ENCODE assay signal across 8 mouse cellular contexts in the genomic region with DNA sequence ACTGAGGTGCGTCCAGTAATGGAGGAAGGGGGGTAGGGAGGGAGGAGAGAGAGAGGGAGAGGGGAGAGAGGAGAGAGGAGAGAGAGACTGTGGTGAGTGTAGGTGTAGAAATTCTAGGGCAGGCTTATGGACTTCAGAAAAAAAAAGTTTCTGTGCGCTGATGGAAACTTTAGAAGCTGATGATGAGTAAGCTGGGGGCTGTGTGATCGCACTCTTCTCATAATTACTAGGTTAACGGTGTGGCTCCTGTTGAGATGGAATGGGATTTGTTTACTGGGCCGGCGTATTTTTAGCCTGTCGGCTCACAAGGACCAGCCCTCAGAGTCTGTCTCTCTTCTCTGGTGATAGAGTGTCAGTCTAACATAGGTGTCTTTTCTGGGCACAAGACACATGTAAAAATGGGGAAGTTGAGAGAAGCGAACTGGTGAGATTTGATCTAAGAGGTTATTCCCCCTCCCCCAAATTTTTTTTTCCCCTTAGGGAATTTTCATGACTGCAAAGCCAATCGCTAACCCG. TPM values are rescaled to one million over a fixed set of nuclear protein-coding genes. Genes with fewer than 3 reads are reported as not detected.
DNase-seq lines count a peak whose midpoint lies in the region; ATAC-seq and TF ChIP-seq lines count a peak whose summit lies in the region.

No protein-coding gene starts in this region.

- no peaks in the 10 kb centered on the region for H3K27me3 ChIP-seq in midbrain, postnatal 0 days (ENCODE audit: insufficient read depth, low read length)

- peak overlapping the region; percentile 90; the same call in 1 of the 2 replicates for H3K9ac ChIP-seq in midbrain, postnatal 0 days (replicated peaks; ENCODE audit: low read length, poor library complexity, severe bottlenecking)

- H3K27ac ChIP-seq in midbrain, postnatal 0 days (ENCODE audit: low read depth, low read length): no peak overlapping the region

- intact Hi-C loops in gastrocnemius, postnatal 36 days (cut with DNase I): no loop called here

- 0 out of 2 replicates have a peak, but pooled peaks cover 5% of the 10 kb centered on the region for H3K4me1 ChIP-seq in midbrain, postnatal 0 days (ENCODE audit: insufficient read depth, low read length)

- peak; percentile 44 for ATAC-seq in CD4-positive, CD25-positive, alpha-beta regulatory T cell, adult 4 months
- peak; percentile 38 for ATAC-seq in erythroblast, adult 5-6 weeks (replicated peaks; ENCODE audit: low FRiP score, poor library complexity, severe bottlenecking)
- ATAC-seq in inflammation-experienced regulatory T-cells, adult 6 months: peak; percentile 56
- no peak for ATAC-seq in midbrain, postnatal 0 days (ENCODE audit: low FRiP score)

- no peaks in the 10 kb centered on the region for H3K36me3 ChIP-seq in midbrain, postnatal 0 days (ENCODE audit: insufficient read depth, low read length)

- no peaks in the 10 kb centered on the region for H3K9me3 ChIP-seq in midbrain, postnatal 0 days (ENCODE audit: low read length)

- DNase-seq in gastrocnemius, adult 8-10 months (ENCODE audit: low spot score in 2 of 2): peak; percentile 12 to 38
- no peak for DNase-seq in gastrocnemius, postnatal 36 days
- no peak for DNase-seq in midbrain, postnatal 0 days (ENCODE audit: low spot score)
- DNase-seq in layer of hippocampus, postnatal 36 days: no peak
- DNase-seq in frontal cortex, adult 2 months (ENCODE audit: extremely low spot score in 1 of 2, low spot score in 1 of 2): no peak

- H3K4me2 ChIP-seq in midbrain, postnatal 0 days (ENCODE audit: low read depth, low read length, poor library complexity, severe bottlenecking): peak overlapping the region; percentile 74

- 10% methylated on average over 10 of the region's 10 CpGs for WGBS in midbrain, postnatal 0 days

- H3K4me3 ChIP-seq in midbrain, postnatal 0 days (ENCODE audit: low read depth, low read length): peak overlapping the region; percentile 89

- TF ChIP-seq CTCF in midbrain, postnatal 0 days (IDR thresholded peaks at IDR 0.05): no peak

RNA-seq across cellular contexts. Expression of gene Otud7b, which starts 1.0 kb away (rescaled TPM):
- 10 to 100 TPM; 61.8 to 77.4 (median 75.8) TPM for total RNA-seq in gastrocnemius, adult 8-10 months (2022)
- 10 to 100 TPM; 46.6 to 49.0 TPM for total RNA-seq in gastrocnemius, postnatal 36 days (2021)
- 10 to 100 TPM in 1 of 2 experiments, 1 to 10 TPM in 1; 9.1 to 13.3 TPM for polyA plus RNA-seq in CD4-positive, CD25-positive, alpha-beta regulatory T cell, adult 4 months (2017; shearing (Covaris generic))
- total RNA-seq in erythroblast, adult 5-6 weeks (2015; ENCODE audit: low replicate concordance): 1.0 and 2.1 TPM in 2 replicates
- 6.1 and 12.8 TPM in 2 replicates for total RNA-seq in erythroblast, adult 5-6 weeks (2017; ENCODE audit: low replicate concordance)
- 10 to 100 TPM in 1 of 3 experiments, 1 to 10 TPM in 2; 7.4 to 13.1 (median 9.9) TPM for polyA plus RNA-seq in inflammation-experienced regulatory T-cells, adult 6 months (2017; shearing (Covaris generic))
- 14.3 and 16.3 TPM in 2 replicates for total RNA-seq in midbrain, postnatal 0 days (2014; rRNA removed)
- polyA plus RNA-seq in midbrain, postnatal 0 days (2015; fragmentation: Nextera tagmentation; extraction: Ambion mirVana): 5.7 and 7.5 TPM in 2 replicates
- total RNA-seq in layer of hippocampus, postnatal 36 days (2021): 10 to 100 TPM; 31.0 to 32.6 TPM
- polyA plus RNA-seq in frontal cortex, adult 2 months (2012; rRNA removed): 16.2 and 17.6 TPM in 2 replicates

RNA-seq across cellular contexts. Expression of gene Vps45, which starts 47.0 kb away (rescaled TPM):
- total RNA-seq in gastrocnemius, adult 8-10 months (2022): 10 to 100 TPM; 11.3 to 16.8 (median 16.2) TPM
- total RNA-seq in gastrocnemius, postnatal 36 days (2021): 10 to 100 TPM; 13.4 to 17.5 TPM
- polyA plus RNA-seq in CD4-positive, CD25-positive, alpha-beta regulatory T cell, adult 4 months (2017; shearing (Covaris generic)): 10 to 100 TPM; 22.2 to 24.3 TPM
- total RNA-seq in erythroblast, adult 5-6 weeks (2015; ENCODE audit: low replicate concordance): 2.5 and 14.2 TPM in 2 replicates
- total RNA-seq in erythroblast, adult 5-6 weeks (2017; ENCODE audit: low replicate concordance): 5.1 and 7.1 TPM in 2 replicates
- 10 to 100 TPM; 21.2 to 23.9 (median 23.9) TPM for polyA plus RNA-seq in inflammation-experienced regulatory T-cells, adult 6 months (2017; shearing (Covaris generic))
- 29.5 and 35.3 TPM in 2 replicates for total RNA-seq in midbrain, postnatal 0 days (2014; rRNA removed)
- 60.6 and 61.1 TPM in 2 replicates for polyA plus RNA-seq in midbrain, postnatal 0 days (2015; fragmentation: Nextera tagmentation; extraction: Ambion mirVana)
- total RNA-seq in layer of hippocampus, postnatal 36 days (2021): 10 to 100 TPM; 40.8 to 46.3 TPM
- 32.7 and 33.0 TPM in 2 replicates for polyA plus RNA-seq in frontal cortex, adult 2 months (2012; rRNA removed)

RNA-seq across cellular contexts. Expression of gene Mtmr11, which starts 56.5 kb away (rescaled TPM):
- 1 to 10 TPM in 3 of 4 experiments, under 1 TPM in 1; 0.68 to 2.1 (median 1.3) TPM for total RNA-seq in gastrocnemius, adult 8-10 months (2022)
- 1 to 10 TPM; 1.6 to 2.3 TPM for total RNA-seq in gastrocnemius, postnatal 36 days (2021)
- 1 to 10 TPM; 2.3 to 2.4 TPM for polyA plus RNA-seq in CD4-positive, CD25-positive, alpha-beta regulatory T cell, adult 4 months (2017; shearing (Covaris generic))
- not detected in 2 replicates for total RNA-seq in erythroblast, adult 5-6 weeks (2015; ENCODE audit: low replicate concordance)
- total RNA-seq in erythroblast, adult 5-6 weeks (2017; ENCODE audit: low replicate concordance): 0.34 TPM in 1 of 2 replicates, not detected in the other
- 1 to 10 TPM; 1.8 to 2.6 (median 2.0) TPM for polyA plus RNA-seq in inflammation-experienced regulatory T-cells, adult 6 months (2017; shearing (Covaris generic))
- 15.5 and 22.3 TPM in 2 replicates for total RNA-seq in midbrain, postnatal 0 days (2014; rRNA removed)
- 8.4 and 9.4 TPM in 2 replicates for polyA plus RNA-seq in midbrain, postnatal 0 days (2015; fragmentation: Nextera tagmentation; extraction: Ambion mirVana)
- total RNA-seq in layer of hippocampus, postnatal 36 days (2021): 1 to 10 TPM; 4.2 to 5.2 TPM
- polyA plus RNA-seq in frontal cortex, adult 2 months (2012; rRNA removed): 21.3 and 25.7 TPM in 2 replicates

Comparison
In these comparisons a context has a peak if more than half of its experiments do, and no peak if none do; other contexts are left out.
1. DNase-seq: peak in gastrocnemius, adult 8-10 months (2 of 2); none in gastrocnemius, postnatal 36 days (0 of 2), midbrain, postnatal 0 days (single experiment), layer of hippocampus, postnatal 36 days (0 of 2) and frontal cortex, adult 2 months (0 of 2).